Mouse (Mus musculus): ENCODE measurements around the gene Pnpla2.
A peak's percentile ranks its signal among the peaks of the same experiment; 100 is the strongest.

Pnpla2 gene

DNA sequence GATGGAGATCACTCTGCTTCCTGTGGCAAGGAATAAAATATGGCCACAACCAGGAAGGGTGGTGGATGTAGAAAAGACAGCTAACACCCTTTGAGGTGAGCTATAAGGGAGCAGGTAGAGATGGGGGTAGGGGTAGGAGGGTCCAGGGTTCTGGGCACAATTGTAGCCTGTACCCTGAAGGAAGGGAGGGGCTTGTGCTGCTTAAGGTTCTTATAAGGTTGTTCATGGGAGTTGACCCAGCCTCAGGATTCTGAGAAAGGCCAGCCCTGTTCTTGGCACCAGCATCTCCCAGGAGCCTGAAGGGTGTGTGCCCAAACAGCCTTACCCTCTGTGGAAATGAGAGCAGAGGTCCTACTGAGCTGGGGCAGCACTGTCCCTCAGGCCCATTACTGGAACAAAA is 3.1 kb upstream of the Pnpla2 start:
- no peak for DNase-seq

DNA sequence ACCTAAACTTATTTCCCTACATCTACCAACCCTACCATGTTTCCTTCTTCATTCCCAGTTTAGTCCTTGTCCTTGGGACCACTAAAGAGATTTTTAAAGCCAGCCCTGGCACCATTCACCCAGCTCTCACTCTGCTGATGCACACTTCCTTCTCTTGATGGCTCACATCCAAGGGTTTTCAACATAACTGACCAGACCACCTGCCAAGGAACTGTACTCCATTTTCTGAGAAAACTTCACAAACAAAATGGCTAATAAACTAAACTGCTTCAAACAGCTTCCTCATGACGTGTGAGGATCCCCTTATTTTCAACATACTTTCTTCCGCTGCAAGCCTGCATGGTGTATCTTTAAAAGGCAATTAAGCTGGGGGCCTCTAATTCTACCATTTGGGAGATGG is 1.4 kb upstream of the Pnpla2 start:
- no peak for DNase-seq

DNA sequence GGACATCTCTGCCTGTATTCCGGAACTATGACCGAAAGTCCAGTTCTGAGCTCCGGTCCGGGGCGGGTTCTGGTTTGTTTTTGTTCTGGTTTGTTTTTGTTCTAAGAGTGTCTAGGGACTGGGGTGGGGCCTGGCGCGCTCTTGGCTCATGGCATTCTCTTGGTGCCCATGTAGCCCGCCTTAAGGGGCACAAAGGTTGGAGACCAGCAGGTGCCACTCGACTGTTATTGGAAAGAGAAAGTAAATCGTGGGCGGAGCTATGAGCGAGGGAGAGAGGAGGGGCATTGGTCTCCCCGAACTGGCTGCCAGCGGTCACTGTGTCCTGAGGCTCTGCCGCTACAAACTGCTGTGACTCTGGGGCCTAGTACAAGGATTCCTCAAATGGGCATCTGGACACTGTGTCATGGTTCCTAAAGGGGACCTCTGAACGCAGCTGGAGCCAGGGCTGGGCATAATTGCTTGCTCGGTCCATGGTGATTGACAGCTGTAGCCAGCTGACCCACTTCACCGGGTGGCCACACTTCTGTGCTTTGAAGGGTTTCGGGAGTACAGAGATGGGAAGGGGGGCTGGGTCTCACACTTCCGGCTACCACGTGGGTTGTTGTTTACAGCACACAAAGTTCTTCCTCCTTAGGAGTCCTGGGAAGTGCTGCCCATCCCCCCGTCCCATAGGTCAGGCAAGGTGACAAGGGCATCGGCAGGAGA is 764 bp downstream of the Pnpla2 start:
- DNase-seq: peak; percentile 66

DNA sequence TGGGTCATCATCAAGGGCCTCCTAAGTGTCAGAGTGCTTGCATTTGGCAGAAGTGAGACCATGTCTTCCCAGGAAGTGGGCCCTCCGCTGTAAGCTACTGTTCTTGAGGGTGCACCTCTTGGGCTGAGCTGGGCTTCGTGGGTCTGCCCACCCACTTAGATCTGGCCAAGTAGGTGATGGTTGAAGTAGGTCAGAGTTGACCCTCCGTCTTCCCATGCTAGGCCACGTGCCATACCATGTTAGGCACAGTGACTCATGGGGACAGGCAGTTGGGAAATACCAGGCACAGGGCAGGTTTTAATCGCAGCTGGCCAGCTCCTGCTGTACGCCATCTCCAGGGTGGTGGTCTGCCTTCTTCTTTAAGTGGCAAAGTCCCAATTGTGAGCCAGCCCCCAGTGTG is 1.7 kb downstream of the Pnpla2 start:
- no peak for DNase-seq

DNA sequence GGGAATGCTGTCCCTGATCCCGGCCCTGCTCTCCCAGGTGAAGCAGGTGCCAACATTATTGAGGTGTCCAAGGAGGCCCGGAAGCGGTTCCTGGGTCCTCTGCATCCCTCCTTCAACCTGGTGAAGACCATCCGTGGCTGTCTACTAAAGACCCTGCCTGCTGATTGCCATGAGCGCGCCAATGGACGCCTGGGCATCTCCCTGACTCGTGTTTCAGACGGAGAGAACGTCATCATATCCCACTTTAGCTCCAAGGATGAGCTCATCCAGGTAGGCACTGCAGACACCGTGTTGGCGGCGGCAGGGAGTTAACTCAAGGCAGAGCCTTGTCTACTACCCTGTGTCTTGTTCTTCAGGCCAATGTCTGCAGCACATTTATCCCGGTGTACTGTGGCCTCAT is 2.2 kb downstream of the Pnpla2 start:
- DNase-seq: no peak

DNA sequence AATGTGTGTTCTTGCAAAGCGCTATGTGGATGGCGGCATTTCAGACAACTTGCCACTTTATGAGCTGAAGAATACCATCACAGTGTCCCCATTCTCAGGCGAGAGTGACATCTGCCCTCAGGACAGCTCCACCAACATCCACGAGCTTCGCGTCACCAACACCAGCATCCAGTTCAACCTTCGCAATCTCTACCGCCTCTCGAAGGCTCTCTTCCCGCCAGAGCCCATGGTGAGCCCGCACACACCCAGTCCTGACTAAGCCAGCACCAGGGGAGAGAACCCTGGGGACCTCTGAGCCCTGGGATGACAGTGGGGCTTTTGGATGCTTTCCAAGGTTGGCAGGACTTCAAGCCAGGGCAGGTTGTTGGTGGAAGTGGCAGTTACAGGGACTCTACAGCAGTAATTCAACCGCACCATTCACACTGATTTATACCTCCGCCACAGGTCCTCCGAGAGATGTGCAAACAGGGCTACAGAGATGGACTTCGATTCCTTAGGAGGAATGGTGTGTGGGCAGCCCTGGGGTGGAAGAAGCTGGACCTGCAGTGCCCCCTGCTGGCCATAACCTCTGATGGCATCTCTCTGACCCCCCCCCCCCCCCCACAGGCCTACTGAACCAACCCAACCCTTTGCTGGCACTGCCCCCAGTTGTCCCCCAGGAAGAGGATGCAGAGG is 3.1 kb downstream of the Pnpla2 start:
- DNase-seq: no peak

DNA sequence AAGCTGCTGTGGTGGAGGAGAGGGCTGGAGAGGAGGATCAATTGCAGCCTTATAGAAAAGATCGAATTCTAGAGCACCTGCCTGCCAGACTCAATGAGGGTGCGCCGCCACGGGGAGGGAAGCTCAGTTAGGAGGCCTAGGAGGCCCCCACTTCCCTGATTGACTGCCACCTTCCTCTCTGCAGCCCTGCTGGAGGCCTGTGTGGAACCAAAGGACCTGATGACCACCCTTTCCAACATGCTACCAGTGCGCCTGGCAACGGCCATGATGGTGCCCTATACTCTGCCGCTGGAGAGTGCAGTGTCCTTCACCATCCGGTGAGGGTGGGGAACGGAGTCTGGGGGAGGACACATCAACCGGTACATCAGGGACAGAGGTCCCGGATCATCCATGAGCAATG is 3.7 kb downstream of the Pnpla2 start:
- DNase-seq: no peak

DNA sequence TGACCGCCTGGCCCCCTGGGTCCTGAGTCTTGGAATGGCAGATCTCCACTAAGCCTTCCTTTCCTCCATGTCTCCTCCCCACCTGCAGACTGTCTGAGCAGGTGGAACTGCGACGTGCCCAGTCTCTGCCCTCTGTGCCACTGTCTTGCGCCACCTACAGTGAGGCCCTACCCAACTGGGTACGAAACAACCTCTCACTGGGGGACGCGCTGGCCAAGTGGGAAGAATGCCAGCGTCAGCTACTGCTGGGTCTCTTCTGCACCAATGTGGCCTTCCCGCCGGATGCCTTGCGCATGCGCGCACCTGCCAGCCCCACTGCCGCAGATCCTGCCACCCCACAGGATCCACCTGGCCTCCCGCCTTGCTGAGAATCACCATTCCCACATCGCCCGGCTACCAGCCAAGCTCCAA is 4.3 kb downstream of the Pnpla2 start:
- DNase-seq: no peak

DNA sequence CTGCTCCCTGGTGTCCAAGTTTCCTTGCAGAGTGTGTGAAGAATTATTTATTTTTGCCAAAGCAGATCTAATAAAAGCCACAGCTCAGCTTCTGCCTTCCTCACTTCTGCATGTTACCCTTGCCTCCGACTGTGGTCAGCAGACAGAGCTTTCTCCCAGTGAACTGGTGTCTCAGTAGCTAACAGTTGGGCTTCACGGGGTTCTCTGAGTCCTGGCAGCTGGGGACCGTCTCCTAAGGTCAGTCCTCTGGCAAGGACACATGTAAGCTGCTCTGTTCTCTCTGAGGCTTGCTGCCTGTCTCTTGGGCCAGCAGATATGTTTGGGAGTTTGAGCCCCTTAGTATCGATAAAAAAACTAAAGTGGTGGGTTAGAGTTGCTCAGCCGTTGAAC is 5.0 kb downstream of the Pnpla2 start:
- no peak for DNase-seq

DNA sequence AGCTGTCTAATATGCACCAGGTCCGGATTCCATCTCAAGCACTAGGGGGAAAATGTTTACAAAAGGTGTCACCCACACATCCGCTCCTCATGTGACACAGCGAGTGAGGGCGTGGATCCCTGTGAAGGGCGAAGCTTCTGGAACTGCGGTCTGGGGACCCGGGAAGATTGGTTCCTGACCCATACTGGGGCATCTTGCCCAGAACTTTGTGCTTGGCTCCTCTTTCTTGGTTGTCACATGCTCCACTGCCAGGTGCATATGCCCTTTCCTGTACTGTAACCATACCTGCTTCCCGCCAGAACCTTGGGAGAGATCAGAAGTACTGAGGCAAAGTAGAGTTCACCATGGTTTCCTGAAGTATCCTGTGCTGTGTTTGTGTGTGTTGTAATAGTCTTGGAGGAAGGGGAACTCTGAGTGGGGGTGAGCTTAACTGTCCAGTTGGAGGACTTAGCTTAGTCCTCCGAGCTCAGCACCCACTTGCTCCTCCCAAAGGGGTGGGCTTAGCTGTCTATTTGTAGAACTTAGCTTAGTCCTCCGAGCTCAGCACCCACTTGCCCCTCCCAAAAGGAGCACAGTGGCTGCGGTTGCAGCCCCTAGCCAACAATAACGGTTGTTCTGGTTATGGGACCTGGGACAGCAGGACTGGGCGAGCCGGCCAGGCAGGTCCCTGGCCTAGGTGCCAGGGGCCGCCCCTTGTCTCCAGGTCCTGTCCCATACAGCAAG is 5.6 kb downstream of the Pnpla2 start, which contains the start of gene Cracr2b:
Gene Cracr2b (plus strand): TSS at position 704 of the 723 bp plus-strand sequence.
- DNase-seq: peak; percentile 80

DNA sequence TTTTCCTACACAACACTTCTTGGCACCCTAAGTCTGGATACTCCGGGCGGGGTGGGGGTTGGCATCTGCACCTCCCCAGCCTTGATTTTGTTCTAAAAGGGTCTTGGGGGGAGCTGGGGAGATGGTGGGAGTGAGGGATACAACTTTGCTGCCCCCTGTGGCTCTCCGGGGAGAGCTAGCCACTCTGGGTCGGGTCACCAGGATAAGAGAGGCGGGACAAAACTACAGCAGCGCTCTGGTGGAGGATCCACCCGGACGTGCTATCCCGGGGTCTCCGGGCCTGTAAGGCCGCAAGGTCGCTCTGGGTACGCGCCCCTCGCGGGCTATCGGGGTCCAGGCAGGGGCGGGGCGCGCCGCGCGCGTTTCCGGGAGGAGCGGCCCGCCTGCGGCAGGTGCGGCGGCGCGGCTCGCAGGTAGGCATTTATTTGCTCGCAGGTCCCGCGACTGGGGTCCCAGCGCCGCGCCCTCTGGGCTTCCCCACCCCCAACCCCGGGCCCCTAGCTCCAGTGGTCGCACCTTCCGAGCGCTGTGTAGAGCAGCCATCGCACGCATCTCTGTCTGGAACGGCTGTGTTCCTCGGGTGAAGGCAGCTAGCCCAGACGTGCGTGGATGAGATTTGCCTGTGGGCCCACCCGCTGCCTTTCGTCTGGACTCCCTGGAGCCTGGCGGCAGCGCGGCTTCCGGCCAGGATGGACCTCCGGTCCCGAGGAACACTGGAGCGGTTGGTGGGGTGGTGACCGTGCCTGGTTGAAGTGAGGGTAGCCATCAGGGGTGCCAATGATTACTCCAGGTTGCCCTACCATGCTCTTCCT is 6.7 kb downstream of the Pnpla2 start:
- DNase-seq: no peak

DNA sequence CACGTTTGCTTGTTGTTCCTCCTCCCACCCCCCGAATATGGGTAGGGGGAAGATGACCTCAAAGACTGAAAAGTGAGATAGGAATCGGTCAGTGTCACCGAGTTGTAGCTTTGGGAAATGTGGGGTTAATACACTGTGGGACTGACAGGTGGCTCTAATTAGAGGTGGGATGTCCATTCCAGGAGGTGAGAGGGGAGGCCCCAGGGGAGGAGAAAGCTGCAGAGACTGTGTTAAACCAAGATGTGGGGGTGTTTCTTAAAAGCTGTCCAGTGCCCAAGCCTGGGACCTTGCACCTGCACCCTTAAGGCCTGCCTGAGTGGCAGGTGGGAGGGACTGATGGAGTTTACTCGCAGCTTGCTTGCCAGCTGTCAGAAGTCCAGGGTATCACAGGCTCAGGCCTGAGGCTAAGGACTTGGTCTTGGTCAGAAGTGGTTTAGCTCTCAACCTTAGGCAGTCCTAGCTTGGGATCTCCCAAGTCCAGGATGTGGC is 7.4 kb downstream of the Pnpla2 start:
- DNase-seq: no peak

DNA sequence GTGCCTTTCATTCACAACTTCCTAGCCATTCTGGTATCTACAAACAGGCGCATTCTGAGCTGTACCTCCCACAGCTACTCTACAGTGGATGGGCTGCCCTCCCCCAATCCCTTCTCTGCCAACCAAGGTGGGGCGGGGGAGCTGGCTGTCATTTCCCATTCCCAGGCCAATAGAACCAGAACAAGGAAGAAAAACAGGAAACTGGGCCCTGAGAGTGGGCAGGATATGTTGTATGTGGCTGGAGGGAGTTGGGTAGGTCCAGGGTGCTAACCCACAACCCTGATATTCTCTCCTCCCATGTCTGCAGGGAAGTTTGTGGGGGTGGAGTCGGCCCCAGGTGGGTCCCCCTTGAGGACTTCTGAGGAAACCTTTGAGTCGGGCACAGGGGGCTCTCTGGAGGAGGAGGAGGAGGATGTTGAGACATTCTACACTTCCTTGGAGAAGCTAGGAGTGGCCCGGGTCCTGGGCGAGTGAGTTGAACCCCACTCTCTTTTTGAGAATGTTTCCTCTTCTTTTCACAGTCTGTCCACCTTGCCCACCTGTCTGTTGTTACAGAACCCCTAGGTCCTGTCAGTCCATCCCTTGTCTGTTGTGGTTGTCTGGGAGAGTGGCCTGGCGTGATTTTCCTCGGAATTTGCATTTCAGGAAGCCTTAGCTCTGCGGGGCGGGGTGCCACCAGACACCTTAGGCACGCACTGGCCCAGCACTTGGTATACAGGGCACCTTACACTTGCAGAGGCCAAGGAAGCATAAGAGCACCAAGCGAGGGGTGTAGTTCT is 9.0 kb downstream of the Pnpla2 start:
- DNase-seq: no peak

DNA sequence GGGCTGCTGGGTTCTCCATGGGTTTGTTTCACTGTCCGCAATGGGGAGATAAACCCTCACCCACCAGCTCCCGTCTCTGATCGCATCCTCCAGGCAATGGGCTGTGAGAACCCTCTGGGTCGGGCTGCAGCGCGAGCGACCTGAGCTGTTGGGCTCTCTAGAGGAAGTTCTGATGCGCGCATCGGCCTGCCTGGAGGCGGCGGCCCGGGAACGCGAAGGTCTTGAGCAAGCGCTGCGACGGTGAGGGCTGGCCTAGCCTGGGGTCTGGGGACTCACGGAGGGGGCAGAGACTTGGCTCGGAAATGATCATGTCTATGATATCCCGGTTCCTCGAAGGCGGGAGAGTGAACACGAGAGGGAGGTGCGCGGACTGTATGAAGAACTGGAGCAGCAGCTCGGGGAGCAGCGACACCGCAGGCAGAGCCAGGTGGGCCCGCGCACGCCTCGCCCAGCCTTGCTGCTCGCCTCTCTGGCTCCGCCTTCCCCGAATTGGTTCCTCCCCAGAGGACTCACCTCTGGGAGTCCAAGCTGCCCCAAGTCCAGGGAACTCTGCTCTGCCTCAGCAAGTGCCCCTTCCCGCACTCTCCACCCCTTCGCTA is 9.7 kb downstream of the Pnpla2 start:
- DNase-seq: no peak

DNA sequence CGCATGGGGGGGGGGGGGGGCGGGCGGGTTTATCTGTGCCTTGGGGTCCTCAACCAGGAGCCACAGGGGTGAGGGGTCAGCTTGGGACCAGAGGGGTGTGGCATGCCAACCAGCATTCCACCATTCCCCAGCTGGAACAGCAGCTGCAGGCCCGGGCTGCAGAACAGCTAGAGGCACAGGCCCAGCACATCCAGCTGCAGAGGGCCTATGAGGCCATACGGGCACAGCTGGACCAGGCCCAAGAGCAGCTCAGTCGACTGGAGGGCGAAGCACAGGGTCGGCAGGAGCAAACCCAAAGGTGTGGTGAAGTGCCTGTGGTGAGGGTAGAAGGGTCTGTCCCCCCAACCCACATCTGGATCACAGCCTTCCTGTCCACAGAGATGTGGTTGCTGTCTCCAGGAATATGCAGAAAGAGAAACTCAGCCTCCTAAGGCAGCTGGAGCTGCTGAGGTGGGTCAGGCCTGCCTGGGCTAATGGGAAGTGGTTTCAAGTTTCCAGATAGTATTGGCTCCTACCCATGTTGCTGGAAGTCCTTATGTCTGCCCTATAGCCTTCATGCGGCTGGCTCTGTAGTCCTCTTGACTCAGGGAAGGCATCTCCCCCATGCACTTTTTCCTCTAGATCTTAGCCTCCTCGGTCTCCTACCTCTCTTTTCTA is 10.5 kb downstream of the Pnpla2 start:
- no peak for DNase-seq

DNA sequence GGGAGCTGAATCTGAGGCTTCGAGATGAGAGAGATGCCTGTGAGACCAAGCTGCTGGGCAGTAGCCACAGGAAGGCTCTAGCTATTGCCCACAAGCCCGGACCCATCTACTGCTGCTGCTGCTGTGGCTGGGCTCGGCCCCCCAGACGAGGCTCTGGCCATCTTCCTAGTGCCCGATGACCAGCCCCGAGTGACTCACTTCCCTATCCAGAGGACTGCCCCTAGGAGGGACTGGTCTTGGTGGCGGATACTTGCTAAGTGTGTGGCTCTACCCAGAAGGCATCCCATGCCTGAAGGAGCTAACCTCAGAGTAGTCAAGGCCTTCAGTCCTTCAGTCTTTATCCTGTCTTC is 11.0 kb downstream of the Pnpla2 start:
- DNase-seq: no peak

DNA sequence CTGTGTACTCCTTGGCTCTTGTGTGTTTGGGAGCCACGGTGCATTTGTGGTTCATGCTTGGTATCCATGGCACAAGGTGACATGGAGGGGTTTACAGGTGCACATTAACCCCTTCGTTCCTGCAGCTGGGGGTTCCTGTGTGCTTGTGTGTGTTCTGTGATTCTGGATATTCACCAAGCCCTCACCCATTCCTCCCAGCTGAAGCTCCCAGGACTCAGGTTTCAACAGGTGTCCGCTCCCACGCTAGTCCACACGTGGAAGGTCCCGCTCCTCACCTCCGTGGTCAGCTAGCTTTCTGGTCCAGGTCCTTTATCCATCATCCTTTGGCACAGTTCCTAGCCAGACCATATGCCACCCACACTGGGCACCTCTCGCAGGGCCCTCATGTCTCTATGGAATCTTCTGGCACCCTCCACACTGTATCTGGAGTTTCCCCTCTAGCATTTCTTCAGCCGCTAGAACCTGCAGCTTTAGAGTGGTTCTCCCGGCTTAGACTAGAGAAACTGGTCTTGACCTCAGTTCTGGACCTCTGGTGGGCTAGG is 11.7 kb downstream of the Pnpla2 start:
- DNase-seq: no peak

DNA sequence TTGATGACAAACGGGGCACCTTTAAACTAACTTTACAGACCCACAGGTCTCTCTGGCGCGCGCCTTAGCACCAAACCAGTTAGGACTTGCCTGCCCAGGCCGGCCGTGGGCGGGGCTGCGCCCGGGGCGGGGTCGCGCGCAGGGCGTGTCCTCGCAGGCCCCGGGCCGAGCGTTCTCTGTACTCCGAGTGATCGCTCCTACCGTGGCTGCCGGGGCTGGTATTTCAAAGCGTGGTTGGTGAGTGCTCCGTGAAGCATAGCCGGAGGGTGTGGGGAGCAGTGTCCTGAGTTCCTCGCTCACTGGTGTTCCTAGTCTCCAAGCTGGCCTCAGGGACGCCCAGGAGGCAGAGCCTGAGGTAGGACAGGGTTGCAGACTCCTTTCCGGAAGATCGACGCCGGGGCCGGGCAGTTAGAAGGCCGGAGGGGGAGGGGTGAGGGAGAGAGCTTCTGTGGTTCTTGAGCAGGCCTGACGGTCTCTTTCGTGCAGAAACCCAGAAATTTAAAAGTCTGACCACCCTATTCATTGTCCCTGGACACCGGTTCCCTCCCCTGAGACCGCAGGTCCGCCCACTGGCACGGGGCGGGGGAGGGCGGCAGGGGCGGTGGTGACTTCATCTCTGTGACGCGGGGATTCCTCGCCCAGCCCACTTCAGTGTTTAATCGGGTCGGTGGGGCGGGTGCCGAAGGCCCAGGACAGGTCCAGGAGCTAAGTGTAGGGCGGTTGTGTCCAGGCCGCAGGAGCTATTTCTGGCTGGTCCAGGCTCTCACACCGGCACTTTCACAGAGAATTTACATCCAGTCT is 12.4 kb downstream of the Pnpla2 start, which contains the start of gene Cd151:
Gene Cd151 (plus strand): TSS at position 163 of the 801 bp plus-strand sequence.
- DNase-seq: peak; percentile 72

DNA sequence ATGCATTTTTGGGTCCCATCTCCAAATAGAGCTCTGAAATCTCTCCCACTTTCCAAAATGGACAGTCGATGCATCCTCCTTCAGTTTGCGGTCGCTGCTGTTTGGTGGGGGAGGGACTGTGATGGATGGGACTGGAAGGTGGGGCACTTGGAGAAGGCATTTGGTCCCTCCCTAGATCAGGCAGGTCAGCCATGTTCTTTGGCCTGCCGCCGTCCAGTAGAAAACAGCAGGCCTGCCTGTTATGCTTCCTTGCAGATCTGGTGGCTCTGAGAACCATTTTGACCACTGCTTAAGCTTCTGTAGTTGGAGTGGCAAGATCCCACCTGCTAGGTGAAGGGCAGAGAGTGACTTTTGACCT is 13.1 kb downstream of the Pnpla2 start:
- DNase-seq: no peak

Measured in layer of hippocampus, adult 9-11 months (tissue).